Mouse (Mus musculus) kidney, adult 2 months (tissue): ENCODE data around the gene Uspl1. TPM values are rescaled to one million over a fixed set of nuclear protein-coding genes. Genes with fewer than 3 reads are reported as not detected.

Source experiments
- DNase-seq: peaks from one replicate; pipeline ENCODE4 v3.0.0; 2021
- H3K27ac ChIP-seq: fragments of 200-500 bp; 2 replicates; pipeline ENCODE4 v1.5.1; 2012; ENCODE audit warnings: low read depth, low read length, control low read depth, inconsistent platforms; ENCODE audit not compliant: insufficient read depth
- H3K27me3 ChIP-seq: fragments of 200-500 bp; replicated peaks from 2 replicates; pipeline ENCODE4 v1.6.1; 2012; ENCODE audit warnings: mild to moderate bottlenecking, moderate library complexity, low read length, inconsistent platforms; ENCODE audit not compliant: control insufficient read depth, insufficient read depth
- H3K36me3 ChIP-seq: fragments of 200-500 bp; 2 replicates; pipeline ENCODE4 v1.6.1; 2012; ENCODE audit warnings: mild to moderate bottlenecking, moderate library complexity, low read length, inconsistent platforms; ENCODE audit not compliant: control insufficient read depth, insufficient read depth
- H3K4me1 ChIP-seq: fragments of 200-500 bp; 2 replicates; pipeline ENCODE4 v1.6.1; 2011; ENCODE audit warnings: low read length; ENCODE audit not compliant: control insufficient read depth, insufficient read depth
- H3K4me3 ChIP-seq: fragments of 200-500 bp; 2 replicates; pipeline ENCODE4 v1.5.1; 2011; ENCODE audit warnings: mild to moderate bottlenecking, low read depth, low read length, control low read depth; ENCODE audit not compliant: insufficient read depth
- CTCF ChIP-seq: fragments of 200-500 bp; conservative IDR thresholded peaks from 2 replicates; pipeline ENCODE4 v1.5.1; 2011; ENCODE audit warnings: low read depth, mild to moderate bottlenecking, control low read depth, low read length, moderate library complexity, mixed read lengths; ENCODE audit not compliant: insufficient read depth, insufficient read length
- POLR2A ChIP-seq: fragments of 200-500 bp; IDR thresholded peaks from one replicate; pipeline ENCODE4 v1.6.1; 2011; ENCODE audit warnings: low read depth, low read length, control low read depth
- WGBS: fragments of 180-500 bp; shearing (Covaris S2); methylation state at CpG from one replicate; pipeline ENCODE4 v1.1.7; 2018; 5-methylcytosine and 5-hydroxymethylcytosine counted together
- polyA plus RNA-seq: library from polyadenylated mRNA; depleted of rRNA; stranded (reverse); fragments of >200 nt; gene quantifications from 2 replicates; pipeline ENCODE4 v1.2.3, GENCODE M21; 2012

The Uspl1 gene
- polyA plus RNA-seq, 1 experiment: 9.9 TPM

DNA sequence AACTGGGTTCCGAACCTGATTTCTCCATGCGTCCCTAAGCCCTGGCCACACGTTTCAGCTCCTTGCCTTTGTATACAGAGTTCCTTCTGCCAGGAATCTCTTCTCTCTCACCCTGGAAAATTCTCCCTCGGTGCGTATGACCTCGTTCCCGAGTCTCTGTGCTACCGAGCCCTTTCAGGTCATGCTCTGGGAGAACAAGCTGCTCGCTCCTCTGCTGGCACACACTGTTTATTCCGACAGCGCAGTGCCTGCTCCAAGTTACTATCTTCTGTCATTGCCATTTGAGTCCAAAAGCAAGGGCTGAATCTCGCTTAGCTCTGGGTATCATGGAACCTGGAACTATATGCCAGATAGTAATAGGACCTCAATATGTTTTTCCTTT lies 31.4 kb upstream of the Uspl1 start:
- peaks cover 12% of the 10 kb centered on the region for H3K4me1 ChIP-seq
- no peaks in the 10 kb centered on the region for H3K27me3 ChIP-seq
- H3K36me3 ChIP-seq: no peaks in the 10 kb centered on the region
- H3K27ac ChIP-seq: no peak overlapping the region
- peak; percentile 48 for DNase-seq
- no peak for TF ChIP-seq CTCF
- no peak for TF ChIP-seq POLR2A
- 35% methylated on average over 12 of the region's 12 CpGs for WGBS
- peak overlapping the region; percentile 7; the same call in 1 of the 2 replicates for H3K4me3 ChIP-seq

DNA sequence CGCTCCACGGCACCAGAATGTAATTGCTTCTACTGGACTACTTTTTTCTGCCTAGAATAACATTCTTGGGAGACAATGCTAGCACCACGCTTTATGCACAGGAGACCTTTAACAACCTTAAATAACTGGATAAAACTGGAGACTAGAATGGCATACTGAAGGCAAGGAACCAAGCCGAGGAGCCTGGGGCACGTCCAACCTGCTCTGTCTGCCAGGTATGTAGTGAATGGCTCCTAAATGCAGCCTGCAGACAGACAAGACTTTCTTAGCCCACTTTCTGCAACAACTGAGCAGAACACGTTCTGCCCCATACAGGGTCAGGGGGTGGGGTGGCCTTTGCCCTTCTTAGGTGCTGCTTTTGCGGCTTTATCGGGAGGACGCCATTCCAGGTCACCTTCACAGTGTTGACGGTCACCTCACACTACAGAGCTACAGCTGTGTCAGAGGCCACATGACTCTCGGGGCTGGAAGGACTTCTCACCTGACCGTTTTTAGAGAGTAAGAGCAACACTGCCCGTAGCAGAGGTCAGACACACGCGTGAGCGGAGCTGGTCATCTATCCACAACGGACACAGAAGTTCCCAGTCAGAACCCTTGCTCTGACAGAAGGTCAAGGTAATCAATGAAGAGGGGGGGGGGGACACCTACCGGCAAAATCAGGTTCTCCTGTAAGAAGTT lies 27.1 kb upstream of the Uspl1 start:
- 56% methylated on average over 18 of the region's 18 CpGs for WGBS
- Histone ChIP-seq H3K4me1 (peaks cover 13% of the 10 kb centered on the region), H3K27ac (peak overlapping the region; percentile 72), H3K4me3 (peak overlapping the region; percentile 0; the same call in 1 of the 2 replicates), H3K27me3 (no peaks in the 10 kb centered on the region), H3K36me3 (no peaks in the 10 kb centered on the region)
- no peak for TF ChIP-seq POLR2A
- TF ChIP-seq CTCF: no peak
- DNase-seq: peak; percentile 62

DNA sequence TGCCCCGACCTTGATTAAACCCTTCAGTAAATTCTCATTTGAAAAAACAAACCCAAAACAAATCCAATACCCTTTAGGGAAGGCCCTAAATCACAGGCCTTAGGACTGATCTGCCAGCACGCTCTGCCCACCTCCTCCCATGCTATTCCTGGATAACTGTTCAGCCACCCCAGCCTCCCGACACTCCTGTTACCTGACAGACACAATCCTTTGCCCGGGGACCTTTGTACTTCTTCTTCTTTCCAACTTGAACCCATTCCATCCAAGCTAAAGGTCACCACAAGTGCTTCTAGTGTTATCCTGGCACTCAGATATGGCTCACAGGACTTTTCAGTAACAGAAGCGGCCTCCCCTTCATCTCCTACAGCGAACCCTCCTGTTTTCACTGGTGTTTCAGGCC lies 25.1 kb upstream of the Uspl1 start:
- no peak overlapping the region for H3K4me3 ChIP-seq
- TF ChIP-seq CTCF (no peak), POLR2A (no peak)
- WGBS: 56% methylated on average over 6 of the region's 6 CpGs
- no peaks in the 10 kb centered on the region for H3K36me3 ChIP-seq
- H3K27ac ChIP-seq: no peak overlapping the region
- no peaks in the 10 kb centered on the region for H3K27me3 ChIP-seq
- H3K4me1 ChIP-seq: peaks cover 5% of the 10 kb centered on the region; the same call in 1 of the 2 replicates
- peak; percentile 86 for DNase-seq

DNA sequence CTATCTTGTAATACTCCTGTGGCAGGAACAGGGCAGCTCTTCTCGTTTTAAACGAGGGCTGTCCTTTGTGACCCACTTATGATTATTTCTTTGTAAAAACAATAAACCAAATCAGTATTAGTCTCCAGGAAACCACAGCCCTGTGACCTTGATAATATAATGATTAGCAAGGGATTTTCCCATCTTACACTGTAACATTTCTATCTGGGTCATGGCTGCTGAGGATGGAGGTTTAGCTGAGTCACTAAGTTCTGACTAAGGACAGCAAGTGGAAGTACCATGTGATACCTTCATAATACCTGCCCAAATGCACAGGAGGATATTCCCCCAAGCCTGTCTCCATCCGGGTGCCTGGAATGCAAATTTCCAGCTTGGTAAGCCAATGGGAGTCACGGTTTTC lies 23.7 kb upstream of the Uspl1 start:
- Histone ChIP-seq H3K4me1 (peaks cover 10% of the 10 kb centered on the region), H3K27me3 (no peaks in the 10 kb centered on the region), H3K36me3 (no peaks in the 10 kb centered on the region), H3K27ac (no peak overlapping the region), H3K4me3 (no peak overlapping the region)
- no peak for DNase-seq
- 52% methylated on average over 4 of the region's 4 CpGs for WGBS
- TF ChIP-seq POLR2A: no peak
- TF ChIP-seq CTCF: no peak

DNA sequence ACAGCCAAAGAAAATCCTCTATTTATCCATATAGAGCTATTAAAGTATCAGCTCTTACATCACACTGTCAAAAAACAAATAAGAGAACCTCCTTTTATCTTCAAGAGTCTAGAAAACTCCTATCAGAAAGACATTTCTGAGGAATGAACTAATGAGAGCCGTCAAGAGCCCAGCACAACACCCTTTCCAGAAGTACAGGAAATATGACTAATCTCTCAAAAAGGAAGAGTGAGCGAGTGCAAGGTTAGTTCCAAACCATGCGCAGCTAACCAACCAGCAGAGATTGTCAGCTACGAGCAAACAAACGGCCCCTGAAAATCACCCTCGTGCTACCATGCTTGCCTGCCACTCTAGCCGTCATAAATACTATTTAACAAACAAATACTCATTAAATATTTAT lies 21.3 kb upstream of the Uspl1 start:
- H3K27me3 ChIP-seq: no peaks in the 10 kb centered on the region
- peaks cover 8% of the 10 kb centered on the region for H3K4me1 ChIP-seq
- H3K36me3 ChIP-seq: no peaks in the 10 kb centered on the region
- no peak overlapping the region for H3K4me3 ChIP-seq
- TF ChIP-seq POLR2A: no peak
- no peak for TF ChIP-seq CTCF
- WGBS: 58% methylated on average over 7 of the region's 7 CpGs
- H3K27ac ChIP-seq: no peak overlapping the region
- DNase-seq: no peak

DNA sequence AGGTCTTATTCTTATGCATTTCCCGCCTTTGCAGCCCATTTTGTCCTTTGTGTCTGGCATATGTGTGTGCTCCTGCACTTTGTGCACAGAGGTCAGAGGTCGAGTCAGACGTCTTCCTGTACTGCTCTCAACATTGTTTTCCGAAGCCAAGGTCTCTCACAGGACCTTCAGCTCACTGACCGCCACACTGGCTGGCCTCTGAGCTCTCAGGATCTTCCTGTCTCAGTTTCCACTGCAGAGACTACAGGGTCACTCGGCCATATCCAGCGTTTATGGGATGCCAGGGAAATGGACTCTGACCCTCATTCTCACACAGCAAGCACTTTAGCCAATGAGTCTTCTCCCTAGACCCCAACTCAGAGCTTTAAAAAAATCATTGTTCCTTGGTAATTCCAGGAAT lies 19.3 kb upstream of the Uspl1 start:
- Histone ChIP-seq H3K36me3 (no peaks in the 10 kb centered on the region), H3K27me3 (no peaks in the 10 kb centered on the region), H3K4me1 (peaks cover 6% of the 10 kb centered on the region), H3K4me3 (no peak overlapping the region), H3K27ac (peak overlapping the region; percentile 42; the same call in 1 of the 2 replicates)
- peak; percentile 78 for DNase-seq
- TF ChIP-seq POLR2A: no peak
- no peak for TF ChIP-seq CTCF
- WGBS: 23% methylated on average over 7 of the region's 7 CpGs

DNA sequence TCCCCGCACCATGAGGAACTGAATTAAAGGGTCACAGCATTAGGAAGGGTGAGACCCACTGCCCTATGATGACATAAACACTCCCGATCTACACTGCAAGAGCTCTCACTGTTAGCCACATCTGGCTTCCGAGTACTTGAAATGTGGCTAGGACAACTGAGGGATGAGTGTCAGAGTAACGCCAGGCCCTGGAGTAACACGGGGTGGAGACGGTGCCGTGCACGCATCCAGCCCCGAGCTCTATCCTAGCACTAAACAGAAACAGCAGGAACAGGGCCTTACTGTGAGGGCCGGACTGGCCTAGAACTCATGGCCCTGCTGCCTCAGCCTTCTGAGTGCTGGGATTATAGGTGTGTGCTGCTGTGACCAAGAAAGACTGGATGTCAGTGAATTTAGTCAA lies 18.1 kb upstream of the Uspl1 start:
- H3K4me3 ChIP-seq: no peak overlapping the region
- no peak overlapping the region for H3K27ac ChIP-seq
- peaks cover 6% of the 10 kb centered on the region for H3K4me1 ChIP-seq
- no peak for DNase-seq
- no peaks in the 10 kb centered on the region for H3K27me3 ChIP-seq
- WGBS: 97% methylated on average over 10 of the region's 10 CpGs
- no peaks in the 10 kb centered on the region for H3K36me3 ChIP-seq
- TF ChIP-seq POLR2A (no peak), CTCF (no peak)
